Mouse (Mus musculus): ENCODE measurements at regions not wholly inside any gene's neighbourhood (a gene's known extent, or its start where the extent isn't known, plus 50 kb on each side); places are given as distances from the start of the nearest gene placed in this dataset.

DNA sequence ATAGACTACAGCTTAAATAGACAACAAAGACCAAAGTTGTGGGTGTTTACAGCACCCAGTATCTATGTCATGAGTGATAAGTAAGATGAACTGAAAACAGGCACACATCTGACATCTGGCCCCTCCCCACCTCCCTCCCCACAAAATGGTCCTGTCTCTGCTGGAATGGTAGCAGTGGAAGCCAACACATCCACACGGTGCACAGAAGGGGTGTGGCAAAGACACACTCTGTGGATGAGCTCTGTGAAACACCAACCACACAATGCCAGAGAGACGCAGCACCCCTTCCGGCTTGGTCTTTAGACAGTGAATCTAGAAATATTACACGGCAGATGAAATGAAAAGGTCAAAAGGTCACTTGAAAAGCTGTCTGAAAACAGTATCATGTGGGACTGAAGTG lies 85.6 kb downstream of the Fgf18 start:
- no peak for DNase-seq

DNA sequence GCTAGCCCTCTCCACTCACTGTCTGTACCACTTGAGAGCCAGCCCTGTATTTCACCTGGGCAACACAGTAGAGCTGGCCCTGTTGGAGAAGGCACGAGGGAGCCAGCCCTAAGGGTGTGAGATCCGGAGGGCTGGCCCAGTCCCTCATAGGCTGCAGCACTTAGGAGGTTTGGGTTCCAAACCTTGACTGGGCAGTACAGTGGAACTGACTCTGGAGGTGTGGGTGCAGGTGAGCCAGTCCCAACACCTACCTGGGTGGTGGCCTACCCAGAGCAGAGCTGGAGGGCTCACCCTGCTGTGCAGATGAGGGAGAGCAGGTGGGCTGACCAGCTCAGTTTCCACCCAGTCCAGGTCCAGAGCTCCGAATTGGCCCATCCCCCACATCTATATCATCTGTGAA lies 86.8 kb downstream of the Fgf18 start:
- no peak for DNase-seq

DNA sequence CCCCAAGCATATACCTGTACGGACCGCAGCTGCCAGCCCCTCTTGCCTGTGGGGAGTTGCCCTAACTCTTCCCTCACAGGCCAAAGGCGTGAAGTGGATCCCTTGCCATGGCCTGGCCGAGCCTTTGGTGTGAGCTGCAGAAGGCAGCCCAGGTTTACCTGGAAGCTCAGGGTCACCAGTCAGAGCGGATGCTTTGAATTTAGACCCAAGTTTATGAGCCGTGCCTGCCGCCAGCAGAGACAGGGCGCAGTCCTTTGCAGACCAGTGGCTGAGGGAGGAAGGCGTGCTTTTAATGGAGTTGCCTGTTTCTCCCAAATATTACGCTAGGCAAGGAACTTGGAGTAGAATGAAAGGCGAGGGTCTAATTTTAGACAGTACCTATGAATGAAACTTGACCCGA lies 97.0 kb downstream of the Fgf18 start:
- DNase-seq: no peak

DNA sequence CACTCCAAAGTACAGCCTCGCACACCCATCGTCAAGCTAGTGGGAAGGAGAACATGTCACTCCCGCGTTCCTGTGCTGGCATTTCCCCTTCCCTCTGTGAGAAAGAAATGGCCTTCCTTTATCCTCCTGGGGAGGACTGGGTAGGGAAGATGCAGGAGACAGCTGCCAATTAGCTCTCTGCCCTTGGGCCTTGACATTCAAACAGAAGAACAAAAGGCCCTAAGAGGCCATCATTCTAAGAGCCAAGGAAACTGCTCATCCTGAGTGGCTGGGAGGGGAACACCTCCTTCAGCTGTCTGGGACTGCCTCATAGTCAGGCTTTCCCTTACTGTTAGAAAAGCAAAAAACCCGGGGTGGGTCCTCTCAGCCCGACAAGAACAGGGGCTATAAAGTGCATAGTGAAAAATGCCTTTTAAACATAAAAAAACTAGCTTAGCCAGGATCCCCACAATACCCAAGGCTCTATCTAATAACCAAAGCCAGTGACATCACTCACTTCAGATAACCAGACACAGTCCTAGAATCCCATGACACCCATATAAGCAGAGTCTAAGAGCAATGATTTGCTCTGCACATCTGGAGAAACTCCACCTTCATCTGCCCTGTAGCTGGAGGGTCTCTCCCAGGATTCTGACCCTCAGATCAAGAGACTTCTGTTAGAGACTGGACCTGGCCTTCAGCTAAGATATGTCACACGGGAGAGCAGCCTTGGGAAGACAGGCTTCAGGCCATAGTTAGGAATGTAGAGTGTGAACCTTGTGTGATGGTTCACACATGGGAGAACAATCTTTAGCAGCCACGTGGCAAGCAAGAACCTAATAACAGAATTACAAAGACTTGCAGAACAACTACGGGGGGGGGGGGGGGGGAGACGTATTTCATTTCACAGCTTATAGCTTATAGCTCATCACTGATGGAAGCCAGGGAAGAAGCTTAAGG lies 107.1 kb downstream of the Fgf18 start:
- DNase-seq: no peak

DNA sequence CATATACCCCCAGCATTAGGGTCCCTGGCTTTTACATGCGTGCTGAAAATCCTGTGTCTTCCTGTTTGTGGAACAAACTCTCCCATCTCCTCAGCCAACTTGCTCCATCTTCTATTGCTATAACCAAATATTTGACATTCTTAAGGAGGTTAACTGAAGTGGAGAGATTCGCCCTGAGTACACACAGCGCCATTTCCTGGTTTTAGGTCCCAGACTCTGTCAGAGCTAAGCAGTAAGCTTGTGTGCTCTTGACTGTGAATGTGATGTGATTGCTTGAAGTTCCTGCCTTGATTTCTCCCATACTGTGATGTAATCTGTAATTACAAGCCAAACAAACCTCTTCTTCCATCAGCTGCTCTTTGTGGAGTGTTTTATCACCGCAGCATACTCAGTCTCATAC lies 110.8 kb downstream of the Fgf18 start:
- no peak for DNase-seq

DNA sequence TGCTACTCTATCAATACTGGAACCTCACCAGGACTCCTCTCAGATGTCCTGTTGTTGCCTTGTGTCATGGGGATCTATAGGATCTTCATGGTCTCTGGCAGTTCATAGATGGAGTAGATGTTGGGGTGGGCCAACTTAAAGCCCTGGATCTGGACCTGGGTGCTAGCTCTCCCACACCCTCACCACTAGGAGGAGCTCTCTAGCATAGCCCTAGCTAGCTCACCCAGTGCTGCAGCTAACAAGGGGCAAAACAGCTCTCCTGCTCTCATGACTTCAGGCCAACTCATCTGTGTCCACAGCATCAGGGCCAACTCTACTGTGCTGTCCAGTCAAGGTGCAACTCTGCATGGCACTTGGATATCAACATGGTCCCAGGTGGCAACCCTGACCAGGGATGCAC lies 118.3 kb downstream of the Fgf18 start:
- no peak for DNase-seq

DNA sequence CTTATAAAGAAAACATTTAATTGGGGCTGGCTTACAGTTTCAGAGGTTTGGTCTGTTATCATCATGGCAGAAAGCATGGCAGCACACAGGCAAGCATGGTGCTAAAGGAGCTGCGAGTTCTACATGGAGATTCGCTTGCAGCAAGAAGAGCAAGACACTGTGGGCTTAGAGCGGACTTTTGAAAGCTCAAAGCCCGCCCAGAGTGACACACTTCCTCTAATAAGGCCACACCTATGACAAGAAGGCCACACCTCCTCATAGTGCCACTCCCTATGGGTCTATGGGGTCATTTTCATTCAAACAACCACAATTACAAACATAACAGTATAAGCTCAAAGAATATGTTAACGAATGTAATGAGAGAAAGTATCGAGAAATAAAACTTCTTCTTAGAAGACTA lies 120.1 kb downstream of the Fgf18 start:
- no peak for DNase-seq

DNA sequence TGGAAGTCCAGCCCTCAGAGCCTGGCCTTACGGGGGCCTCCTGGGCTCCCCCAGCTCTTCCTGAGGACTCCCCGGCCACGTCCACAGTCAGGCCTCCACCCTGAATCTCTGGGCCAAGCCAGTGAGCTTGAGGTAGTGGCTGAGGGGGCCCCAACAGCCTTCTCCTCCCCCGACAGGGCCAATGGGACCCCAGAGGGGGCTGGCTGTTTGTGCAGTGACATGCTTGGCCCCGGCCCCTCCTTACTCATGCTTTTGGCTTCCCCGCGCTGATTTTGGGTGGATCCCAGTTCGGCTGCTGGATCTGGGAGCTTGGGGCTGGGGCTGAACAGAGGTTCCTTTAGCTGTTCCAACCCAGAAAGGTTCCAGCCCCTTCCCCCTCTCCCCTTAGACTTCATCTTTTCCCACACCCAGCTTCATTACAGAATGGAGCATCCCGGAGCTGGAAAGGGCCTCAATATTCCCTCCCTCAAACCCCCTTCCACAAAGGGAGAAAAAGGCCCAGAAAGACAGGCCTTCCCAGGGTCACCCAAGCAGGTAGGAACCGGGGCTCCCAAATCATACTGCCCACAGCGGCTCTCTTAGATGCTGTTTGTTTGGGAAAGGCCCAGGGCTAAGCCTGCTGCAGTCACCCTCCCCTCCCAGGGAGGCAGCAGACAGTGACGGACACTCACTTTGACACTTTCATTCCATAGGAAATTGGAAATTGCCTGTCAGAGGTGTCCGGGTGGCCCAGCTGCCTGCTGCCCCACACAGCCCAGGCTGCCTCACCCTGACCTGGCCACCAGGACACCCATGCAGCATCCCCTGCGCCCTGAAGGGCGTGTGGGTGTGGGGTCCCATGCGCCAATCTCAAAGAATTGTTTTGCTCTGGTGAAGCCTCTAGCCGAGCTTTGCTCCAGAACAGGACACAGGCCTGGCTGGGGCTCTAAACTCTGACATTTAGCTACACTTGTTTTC lies 133.7 kb downstream of the Fgf18 start:
- DNase-seq: peak; percentile 89

DNA sequence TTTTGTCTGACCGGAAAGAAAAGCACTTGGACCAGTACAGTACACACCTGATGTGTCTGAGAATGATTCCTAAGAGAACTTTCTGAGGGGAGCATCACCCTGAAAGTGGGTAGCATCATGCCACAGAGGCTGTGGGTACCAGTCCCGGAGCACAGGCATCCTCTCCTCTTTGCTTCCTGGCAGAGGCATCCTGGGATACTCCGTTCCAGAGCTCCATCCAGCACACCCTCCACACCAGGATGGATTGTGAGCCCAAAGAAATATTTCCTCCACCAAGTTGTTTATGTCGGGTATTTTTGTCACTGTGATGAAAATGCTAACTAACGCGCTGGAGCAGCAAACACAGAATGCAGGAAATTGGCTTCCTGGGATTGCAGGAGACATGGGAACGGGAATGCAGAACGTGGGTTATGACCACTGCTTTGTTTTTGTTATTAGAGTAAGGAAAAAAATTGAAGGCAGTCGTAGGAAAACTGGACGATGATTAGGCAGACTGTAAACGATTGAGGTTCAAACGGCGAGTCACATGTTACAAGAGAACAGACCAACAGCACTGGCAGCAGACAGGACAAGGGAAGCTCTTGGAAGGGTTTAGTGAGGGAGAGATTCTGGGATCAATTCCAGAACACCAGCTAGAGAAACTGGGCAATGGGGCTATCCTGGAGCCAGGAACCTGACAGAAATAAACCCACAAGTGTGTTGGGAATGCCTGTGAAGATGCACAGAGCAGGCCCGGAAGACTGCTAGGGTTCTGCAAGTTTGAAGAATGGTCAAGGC lies 134.6 kb downstream of the Fgf18 start:
- no peak for DNase-seq

DNA sequence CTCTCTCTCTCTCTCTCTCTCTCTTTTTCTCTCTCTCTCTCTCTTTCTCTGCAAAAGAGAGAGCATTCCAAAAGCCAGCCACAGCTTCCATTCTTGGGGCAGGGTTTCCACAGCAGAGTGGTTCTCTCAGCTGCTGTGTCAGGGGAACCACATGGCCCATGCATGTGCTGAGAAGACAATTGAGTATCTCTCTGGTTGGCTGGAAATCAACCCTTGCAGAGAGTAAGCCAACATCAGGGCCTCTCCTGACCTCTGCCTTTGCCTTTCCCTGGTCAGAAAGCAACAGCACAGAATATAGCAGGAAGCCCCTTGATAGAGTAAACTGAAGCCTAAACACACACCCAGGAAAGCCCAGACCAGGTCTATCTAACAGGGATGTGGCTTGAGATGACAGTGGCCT lies 138.6 kb downstream of the Fgf18 start:
- peak; percentile 61 for DNase-seq

DNA sequence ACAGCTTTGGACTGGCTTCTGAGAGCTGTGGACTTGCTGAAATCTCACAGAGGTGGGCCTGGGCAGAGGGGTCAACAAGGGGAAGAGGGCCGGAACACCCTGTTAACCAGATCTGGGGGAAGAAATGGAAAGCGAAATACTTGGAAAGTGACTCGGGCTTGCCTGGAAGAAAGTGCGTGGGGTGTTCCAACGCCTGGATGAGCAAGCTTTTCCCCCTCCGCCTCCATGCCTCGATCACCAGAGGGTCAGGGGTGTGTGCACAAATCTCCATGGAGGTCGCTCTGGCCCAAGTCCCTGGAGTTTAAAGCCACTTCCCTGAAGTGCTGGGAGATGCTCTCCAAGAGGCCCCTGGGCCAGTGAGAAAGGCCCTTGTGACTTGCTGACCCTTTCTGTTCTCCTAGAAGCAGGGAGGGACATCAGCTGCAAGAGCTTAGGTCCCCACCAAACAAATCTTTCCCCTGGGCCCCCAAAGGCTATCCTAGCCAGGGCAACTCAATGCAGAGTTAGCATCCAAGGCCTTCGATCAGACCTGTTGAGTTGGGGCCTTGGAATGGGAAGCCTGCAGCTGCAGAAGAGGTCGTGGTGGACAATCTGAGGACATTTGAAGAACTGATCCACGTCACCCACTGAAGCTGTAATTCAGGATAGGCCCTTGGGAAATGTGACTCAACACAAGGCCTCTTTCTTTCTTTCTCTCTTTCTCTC lies 139.2 kb downstream of the Fgf18 start:
- peak; percentile 68 for DNase-seq

DNA sequence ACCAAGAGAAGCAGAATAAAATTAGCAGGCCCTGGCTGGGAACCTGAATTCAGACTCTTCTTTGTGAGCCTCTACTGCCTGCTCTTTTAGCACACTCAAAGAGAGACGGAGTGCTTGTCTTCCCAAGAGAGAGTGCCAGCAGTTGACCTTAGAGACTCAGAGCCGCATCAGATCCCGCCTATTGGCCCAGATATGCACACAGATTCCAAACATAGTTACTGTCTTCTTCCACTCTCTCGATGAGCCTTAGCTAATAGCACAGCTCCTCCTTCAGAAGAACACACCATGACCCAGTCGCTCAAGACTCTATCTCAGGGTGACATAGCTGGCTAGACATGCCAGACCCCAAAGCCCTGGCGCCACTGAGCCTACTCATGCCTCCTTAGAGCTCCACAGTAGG lies 139.8 kb downstream of the Fgf18 start:
- no peak for DNase-seq

DNA sequence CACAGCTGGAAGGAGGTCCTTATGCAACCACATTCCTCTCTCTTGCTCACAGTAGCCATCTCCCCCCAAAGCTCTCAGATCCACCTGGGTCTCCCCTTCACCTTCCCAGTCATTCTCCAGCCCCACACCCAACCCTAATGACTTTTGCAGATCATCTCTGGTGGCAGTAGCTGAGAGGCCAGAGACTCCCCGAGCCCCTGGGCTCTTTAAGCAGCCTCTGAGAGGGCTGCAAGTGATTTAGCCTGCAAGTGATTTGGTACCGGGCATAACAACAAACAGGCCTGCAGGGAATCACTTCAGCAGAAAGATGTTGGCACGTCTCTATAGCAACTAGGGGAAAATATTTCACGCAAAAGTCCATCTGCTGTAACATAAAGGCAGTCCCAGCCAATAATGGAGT lies 142.0 kb downstream of the Fgf18 start:
- DNase-seq: no peak

DNA sequence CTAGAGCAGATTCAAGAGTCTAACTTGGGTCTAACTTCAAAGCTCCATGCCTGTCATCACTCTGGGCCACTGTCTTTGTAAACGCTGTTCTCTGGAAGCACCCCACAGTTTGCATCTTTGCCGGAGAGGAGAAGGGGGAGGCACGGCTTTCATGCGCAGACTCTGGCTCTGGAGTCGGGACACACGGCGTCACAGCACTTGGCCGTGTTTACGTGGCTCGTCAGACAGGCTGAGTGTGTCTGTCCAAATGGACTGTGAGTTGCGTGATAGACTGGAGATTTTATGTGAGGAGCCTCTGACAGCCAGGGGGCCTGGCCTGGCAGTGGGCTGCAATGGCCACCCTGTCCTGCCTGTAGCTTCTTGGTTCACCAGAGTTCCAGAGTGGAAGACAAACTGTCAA lies 142.6 kb downstream of the Fgf18 start:
- DNase-seq: no peak

DNA sequence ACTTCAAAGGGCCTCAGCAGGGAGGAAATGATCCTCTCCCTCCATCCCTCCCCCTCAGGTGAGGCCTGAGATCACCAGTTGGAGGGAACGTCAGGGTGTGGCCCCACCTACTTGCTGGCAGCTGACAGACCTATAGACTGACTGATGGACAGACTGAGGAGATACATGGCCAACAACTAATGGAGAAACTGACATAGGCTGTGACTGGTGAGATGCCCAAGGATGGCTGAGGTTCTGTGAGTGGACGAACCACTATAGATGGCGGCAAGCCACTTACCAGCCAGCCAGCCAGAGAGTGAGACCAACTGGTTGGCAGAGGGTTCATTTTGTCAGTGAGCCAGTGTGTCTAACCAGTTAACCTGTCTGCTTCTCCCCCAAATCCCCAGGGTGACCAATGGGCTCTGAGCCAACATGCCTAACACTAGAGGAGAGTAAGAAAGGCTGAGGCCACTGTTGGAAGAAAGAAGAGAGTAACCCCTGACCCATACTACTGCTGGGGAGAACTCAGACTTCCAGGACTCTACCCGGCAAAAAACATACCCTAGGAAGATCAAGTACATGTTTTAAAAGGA lies 147.4 kb downstream of the Fgf18 start:
- DNase-seq: no peak

DNA sequence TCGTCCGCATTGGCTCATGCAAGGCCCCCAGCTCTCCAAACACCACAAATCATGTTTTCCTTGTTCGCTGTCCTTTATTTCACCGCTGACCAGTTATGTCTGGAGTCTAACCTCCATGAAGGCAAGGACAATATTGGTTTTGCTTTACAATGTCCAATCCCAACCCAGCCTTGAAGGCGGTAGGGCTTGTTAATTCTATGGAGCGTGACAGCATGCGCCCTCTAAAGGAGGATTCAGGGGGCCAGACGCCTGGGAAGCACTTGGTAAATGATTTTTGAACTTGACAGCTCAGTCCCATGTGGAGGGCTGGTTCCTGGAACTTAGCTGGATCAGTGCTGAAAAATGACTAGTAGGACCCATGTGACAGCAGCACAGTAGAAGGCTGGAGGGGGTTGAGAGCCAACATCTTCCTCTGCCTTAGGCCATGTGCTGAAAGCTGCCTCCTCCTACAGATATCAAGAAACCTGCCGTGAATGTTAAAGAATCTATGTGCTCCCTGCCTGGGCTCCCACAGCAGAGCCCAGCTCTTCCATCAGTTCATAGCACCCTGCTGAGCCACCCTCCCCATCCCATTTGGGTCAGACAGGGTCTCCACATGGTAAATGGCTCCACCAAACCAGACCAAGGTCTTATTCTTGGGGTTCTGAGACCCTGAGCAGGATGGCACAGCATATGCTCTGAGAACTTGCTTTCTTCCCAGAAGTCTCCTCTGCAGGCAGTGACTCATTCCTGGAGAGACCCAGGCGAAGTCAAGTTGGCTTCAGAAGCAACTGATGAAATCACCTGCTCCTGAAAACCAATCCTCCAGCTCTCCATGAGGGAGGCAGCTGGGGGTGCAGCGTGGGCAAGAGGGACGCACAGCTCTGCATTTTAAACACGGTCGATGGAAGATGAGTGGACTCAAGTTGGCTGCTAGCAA lies 148.3 kb downstream of the Fgf18 start:
- no peak for DNase-seq

DNA sequence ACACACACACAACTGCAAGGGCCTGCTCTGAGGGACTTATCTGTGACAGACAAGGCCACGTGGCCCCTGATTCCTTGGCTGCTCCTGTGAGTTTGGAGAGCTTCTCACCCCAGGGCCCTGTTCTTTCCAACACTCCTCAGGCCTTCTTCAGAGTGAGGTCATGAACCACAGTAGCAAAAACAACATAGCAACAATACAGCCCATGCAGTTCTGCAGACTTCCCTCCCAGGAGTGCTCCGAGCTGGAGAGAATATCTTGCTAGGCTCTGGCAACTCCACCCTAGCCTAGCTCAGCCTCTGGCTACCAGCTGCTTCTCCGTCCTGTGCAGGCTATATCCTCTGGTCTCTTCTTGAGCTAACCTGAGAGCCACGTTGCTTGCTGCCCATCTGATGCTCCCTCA lies 152.8 kb downstream of the Fgf18 start:
- peak; percentile 69 for DNase-seq

DNA sequence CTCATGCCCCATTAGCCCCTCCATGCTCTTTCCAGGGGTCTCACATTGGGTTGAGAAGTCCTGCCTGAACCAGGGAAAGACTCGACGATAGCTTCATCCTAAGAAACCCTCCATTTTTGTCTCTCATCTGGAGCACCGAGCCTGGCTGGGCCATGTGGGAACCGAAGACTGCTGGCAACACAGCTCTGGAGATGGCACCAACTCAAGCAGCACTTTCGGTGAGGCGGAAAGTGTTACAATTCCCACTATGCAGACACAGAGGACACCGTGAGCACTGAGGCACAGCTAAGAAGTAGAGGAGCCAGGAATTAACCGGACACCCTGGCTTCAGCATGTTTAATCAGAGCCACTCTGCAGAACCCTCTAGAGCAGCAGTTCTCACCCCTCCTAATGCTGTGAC lies 153.8 kb downstream of the Fgf18 start:
- no peak for DNase-seq

DNA sequence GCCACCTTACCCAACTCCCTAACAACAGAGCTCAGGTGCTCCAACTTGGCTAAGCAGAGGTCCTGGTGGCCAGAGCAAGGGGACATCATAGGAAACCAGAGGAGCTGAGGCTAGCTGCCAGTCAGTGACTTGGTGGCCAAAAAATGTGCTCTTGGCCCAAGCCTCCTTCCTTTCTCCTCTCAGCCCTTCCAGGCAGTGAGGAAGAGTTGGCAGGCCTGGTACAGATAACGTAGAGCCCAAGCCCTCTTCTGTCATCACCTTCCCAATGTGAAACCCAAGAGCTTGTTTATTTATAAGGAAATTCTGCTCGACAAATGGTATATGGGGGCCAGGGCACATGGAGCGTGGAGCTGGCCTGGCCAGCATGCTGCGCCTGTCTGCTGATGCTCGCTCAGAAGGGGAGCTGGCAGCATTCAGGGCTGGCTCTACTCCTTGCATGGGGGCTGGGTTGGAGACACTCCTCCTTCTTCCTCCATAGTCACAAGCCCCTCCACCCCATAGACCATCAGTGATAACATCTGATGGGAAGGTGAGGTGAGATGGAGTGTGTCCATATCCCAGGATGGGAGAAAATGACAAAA lies 156.1 kb downstream of the Fgf18 start:
- peak; percentile 35 for DNase-seq

DNA sequence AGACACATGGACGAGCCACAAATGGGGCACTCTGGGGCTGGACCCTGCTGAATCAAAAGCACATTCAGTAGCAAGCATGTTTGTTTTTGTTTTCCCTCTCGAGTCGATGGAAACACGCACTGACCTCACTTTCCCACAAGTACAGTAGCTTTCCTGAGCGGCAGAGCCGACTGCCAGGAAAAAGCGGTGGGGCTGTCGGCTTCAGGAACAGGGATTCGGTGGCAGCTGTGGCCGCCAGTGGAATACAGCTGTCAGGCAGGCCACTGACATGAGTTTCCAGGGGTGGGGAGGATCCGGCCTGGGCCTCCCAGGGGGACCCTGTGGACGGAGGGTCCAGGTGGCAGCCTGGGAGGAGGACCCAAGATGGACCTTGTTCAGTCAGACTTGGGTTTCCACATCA lies 157.0 kb downstream of the Fgf18 start:
- peak; percentile 24 for DNase-seq
